Mouse (Mus musculus): ENCODE measurements around the gene Atp1a3. TPM values are rescaled to one million over a fixed set of nuclear protein-coding genes. Genes with fewer than 3 reads are reported as not detected.

Atp1a3 gene
- polyA plus RNA-seq, 2 experiments from 2014 or later = 0.65 to 0.92 TPM

- ATAC-seq = no peak
These were observed 41.5 kb downstream of the Atp1a3 start for GRCm38 (mm10) chr7:24964288-24964687.

DNA sequence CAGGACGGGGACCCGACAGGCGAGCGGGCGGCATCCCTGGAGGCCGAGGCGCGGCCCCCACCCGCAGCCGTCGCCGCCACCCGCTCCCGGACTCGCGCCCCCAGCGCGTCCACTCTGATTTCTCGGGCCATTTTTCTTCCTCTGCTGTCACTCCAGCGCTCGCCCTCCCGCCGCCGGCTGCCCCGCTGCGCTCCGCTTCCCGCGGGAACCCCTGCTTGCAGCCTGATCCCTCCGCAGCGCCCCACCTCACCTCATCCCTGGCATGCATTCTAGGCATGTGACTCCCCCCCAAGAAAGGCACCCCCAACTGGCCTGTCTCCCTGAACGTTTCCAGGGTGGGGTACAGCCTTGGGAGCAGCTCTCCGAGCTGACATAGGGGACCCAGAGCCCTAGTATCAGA is 50.5 kb downstream of the Atp1a3 start:
- ATAC-seq = no peak

DNA sequence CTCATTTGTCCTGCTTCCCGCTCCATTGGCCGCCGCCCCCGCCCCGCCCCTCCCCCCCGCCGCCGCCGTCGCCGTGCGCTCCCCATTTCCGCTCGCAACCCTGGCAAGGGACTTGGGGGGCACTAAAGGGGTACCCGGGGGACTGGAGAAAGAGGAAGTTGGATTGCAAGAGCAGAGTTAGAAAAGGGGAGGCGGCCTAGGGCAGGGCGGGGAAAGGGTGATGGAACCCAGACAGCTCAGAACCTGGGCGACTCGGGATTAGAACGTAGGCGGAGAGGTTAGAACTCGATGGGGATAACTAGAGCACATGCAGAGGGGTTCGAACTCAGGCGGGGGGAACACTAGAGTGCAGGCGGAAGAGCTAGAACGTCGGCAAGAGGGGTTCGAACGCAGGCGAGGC is 51.3 kb downstream of the Atp1a3 start:
- peak; percentile 59 for ATAC-seq

GRCm38 (mm10) chr7:24953966-24954365 is 51.8 kb downstream of the Atp1a3 start:
- ATAC-seq = no peak

GRCm38 (mm10) chr7:24949958-24950623 is 55.7 kb downstream of the Atp1a3 start:
- peak; percentile 23 for ATAC-seq

- ATAC-seq = no peak
These were observed 57.0 kb downstream of the Atp1a3 start for GRCm38 (mm10) chr7:24948774-24949173.

DNA sequence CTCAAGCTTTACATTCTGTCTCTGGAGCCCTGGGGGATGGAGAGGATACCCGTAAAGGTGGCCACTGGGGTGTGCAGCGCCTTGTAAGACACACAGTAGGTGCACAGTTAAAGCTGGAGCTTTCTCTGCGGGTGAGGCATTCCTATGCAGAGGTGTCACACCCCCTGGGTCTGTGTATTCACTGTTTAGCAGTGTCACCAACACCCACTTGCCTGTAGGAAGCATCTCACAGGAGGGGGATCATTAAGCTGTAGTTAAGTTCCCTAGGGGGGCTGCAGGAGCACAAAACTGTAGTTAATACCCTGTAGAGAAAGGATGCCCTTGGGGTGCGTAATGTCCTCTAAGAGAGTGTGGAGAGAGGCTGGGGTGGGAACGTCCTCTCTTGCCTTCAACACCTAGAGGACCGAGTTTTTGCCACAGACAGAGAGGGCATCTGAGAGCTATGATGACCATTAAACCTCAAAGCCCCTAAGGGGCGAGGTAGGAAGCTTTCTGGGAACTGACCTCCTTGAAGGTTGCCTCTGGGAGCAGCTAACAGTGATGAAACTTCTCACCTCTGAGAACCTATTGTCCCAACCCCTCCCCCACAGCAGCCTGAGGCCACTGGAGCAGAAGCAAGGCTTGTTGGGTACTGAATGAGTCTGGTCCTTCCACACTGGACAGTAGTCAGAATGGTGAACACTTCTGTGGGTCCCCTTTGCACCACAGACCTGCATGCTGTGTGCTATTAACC is 58.3 kb downstream of the Atp1a3 start:
- ATAC-seq = no peak

DNA sequence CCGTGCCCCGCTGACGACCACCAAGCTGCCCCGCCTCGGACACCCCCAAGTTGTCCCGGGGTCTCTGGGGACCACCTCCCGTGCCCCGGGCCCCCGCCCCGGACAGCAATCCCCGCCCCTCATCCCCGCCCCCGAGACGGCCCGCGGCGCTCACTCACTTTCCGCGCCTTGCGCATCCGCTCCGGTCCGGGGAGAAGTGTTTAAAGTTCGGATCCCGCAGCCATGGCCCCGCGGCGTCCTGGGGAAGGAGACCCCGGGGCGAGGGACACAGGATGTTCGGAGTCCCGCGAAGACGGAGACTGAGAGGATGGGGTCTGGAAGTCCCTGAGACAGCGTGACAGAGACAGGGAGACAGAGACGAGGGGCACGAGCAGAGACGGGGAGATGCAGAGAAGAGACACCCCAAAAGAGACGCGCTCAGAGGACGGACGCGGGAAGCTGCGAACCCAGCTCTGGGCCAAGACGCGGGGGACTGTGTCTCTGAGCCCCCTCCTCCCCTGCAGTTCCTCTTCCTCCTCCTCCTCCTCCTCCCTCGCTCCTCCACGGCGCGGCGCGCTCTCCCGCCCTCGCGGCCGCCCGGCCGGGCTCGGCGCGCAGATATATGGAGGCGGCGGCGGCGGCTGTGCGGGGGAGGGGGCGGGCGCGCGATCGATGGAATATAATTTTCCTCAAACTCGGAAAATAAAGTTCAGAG is 61.4 kb downstream of the Atp1a3 start, which contains the start of gene Gm4881:
TSS of gene Gm4881 (minus strand) at position 238 of the 694 bp plus-strand sequence.
- no peak for ATAC-seq

- no peak for ATAC-seq
These were observed 62.1 kb downstream of the Atp1a3 start for GRCm38 (mm10) chr7:24943641-24944040.

DNA sequence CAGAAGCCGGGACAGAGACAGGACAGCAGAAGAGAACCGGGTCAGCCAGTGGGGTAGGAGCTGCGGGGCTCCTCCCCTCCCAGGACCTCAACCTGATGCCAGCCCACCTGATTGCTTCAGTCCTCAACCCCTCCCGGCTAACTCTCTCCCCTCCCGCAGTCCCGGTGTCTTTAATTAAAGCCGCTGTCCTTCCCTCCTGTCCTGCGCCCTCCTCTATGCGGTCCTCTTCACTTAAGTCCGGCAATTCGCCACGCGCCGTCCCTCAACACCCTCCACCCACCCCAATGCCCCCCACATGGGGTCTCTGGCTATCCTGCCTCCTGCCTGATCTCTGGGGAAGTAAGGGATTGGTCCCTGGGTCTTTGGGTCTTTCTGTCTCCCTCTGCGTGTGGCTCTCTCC is 74.1 kb downstream of the Atp1a3 start:
- no peak for ATAC-seq

- no peak for ATAC-seq
These were observed 75.3 kb downstream of the Atp1a3 start for GRCm38 (mm10) chr7:24930475-24930874.

Other genes with a start within 250 kb of the Atp1a3 start
- gene Cd177, start 245.6 kb downstream of the Atp1a3 start, polyA plus RNA-seq (2017; shearing (Covaris generic)) = under 1 TPM; 0.28 TPM
- gene Ceacam10, start 228.8 kb downstream of the Atp1a3 start, polyA plus RNA-seq (2017; shearing (Covaris generic)) = not detected
- 10 to 100 TPM; 17.0 to 65.7 TPM for gene Gm9844, start 143.7 kb downstream of the Atp1a3 start, polyA plus RNA-seq (2017; shearing (Covaris generic))
- gene Lypd4, start 136.0 kb downstream of the Atp1a3 start, polyA plus RNA-seq (2017; shearing (Covaris generic)) = not detected
- gene Dmrtc2, start 135.9 kb downstream of the Atp1a3 start, polyA plus RNA-seq (2017; shearing (Covaris generic)) = not detected
- gene Rps19, start 121.6 kb downstream of the Atp1a3 start, polyA plus RNA-seq (2017; shearing (Covaris generic)) = over 10,000 TPM; 11,194 to 11,919 TPM
- 10 to 100 TPM in 1 of 2 experiments, 1 to 10 TPM in 1; 1.7 to 22.3 TPM for gene Cd79a, start 108.6 kb downstream of the Atp1a3 start, polyA plus RNA-seq (2017; shearing (Covaris generic))
- 100 to 1,000 TPM; 164 to 173 TPM for gene Arhgef1, start 103.0 kb downstream of the Atp1a3 start, polyA plus RNA-seq (2017; shearing (Covaris generic))
- not detected for gene Gm4881, start 61.5 kb downstream of the Atp1a3 start, polyA plus RNA-seq (2017; shearing (Covaris generic))
- gene Rabac1, start 33.2 kb downstream of the Atp1a3 start, polyA plus RNA-seq (2017; shearing (Covaris generic)) = 100 to 1,000 TPM; 190 to 202 TPM
- 1 to 10 TPM; 2.2 to 2.4 TPM for gene Grik5, start 66.4 kb upstream of the Atp1a3 start, polyA plus RNA-seq (2017; shearing (Covaris generic))
- 10 to 100 TPM in 1 of 2 experiments, 1 to 10 TPM in 1; 8.9 to 14.2 TPM for gene Zfp574, start 66.6 kb upstream of the Atp1a3 start, polyA plus RNA-seq (2017; shearing (Covaris generic))
- gene Pou2f2, start 173.8 kb upstream of the Atp1a3 start, polyA plus RNA-seq (2017; shearing (Covaris generic)) = 10 to 100 TPM; 19.1 to 25.3 TPM
- 10 to 100 TPM; 26.7 to 31.8 TPM for gene Dedd2, start 214.7 kb upstream of the Atp1a3 start, polyA plus RNA-seq (2017; shearing (Covaris generic))
- 1 to 10 TPM; 2.6 to 4.0 TPM for gene Zfp526, start 215.5 kb upstream of the Atp1a3 start, polyA plus RNA-seq (2017; shearing (Covaris generic))
- 1 to 10 TPM; 8.9 to 9.8 TPM for gene Gsk3a, start 231.9 kb upstream of the Atp1a3 start, polyA plus RNA-seq (2017; shearing (Covaris generic))
- gene Erf, start 244.8 kb upstream of the Atp1a3 start, polyA plus RNA-seq (2017; shearing (Covaris generic)) = under 1 TPM; 0.28 to 0.38 TPM

Measured in activated CD4-positive, CD25-positive, alpha-beta regulatory T cell, adult 4 months (primary cell).